Mouse (Mus musculus): Measurements from ENCODE around the gene Slc35e3. TPM values are rescaled to one million over a fixed set of nuclear protein-coding genes. Genes with fewer than 3 reads are reported as not detected.
"Not testable (repeated sequence)": the region's sequence is repeated elsewhere in the genome, so short reads cannot be mapped to it uniquely, and the experiment has no call there.

The Slc35e3 gene
- polyA plus RNA-seq, 1 experiment = 11.8 TPM

GRCm38 (mm10) chr10:117759844-117760630, 13.9 kb upstream of the Slc35e3 start:
- no peak overlapping the region for H3K4me3 ChIP-seq (ENCODE audit: insufficient read depth, low read depth, low read length)
- no peak overlapping the region for H3K27ac ChIP-seq (replicated peaks; ENCODE audit: low read depth, low read length)
- H3K4me1 ChIP-seq (ENCODE audit: control insufficient read depth, insufficient read depth, insufficient read length, low read length) = no peaks in the 10 kb centered on the region

GRCm38 (mm10) chr10:117758749-117759727, 12.9 kb upstream of the Slc35e3 start:
- no peak overlapping the region for H3K27ac ChIP-seq (replicated peaks; ENCODE audit: low read depth, low read length)
- H3K4me1 ChIP-seq (ENCODE audit: control insufficient read depth, insufficient read depth, insufficient read length, low read length) = no peaks in the 10 kb centered on the region
- H3K4me3 ChIP-seq (ENCODE audit: insufficient read depth, low read depth, low read length) = no peak overlapping the region

DNA sequence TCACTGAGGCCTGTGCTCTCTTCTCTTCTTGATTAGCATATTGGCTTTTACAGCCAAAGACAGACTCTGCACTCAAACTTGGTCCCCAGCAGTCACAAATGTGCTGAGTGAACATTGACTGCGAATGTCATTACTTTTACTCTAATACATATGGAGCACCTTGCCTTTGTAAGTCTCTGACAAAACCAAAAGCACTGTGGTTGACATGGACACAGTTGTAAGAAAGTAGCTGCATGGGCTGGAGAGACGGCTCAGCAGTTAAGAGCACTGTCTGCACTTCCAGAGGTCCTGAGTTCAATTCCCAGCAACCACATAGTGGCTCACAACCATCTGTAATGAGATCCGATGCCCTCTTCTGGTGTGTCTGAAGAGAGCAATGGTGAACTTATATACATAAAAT, 12.2 kb upstream of the Slc35e3 start:
- not testable (repeated sequence) for H3K27ac ChIP-seq (replicated peaks; ENCODE audit: low read depth, low read length); H3K4me3 ChIP-seq (ENCODE audit: insufficient read depth, low read depth, low read length); H3K4me1 ChIP-seq (ENCODE audit: control insufficient read depth, insufficient read depth, insufficient read length, low read length)

GRCm38 (mm10) chr10:117757796-117758342, 11.7 kb upstream of the Slc35e3 start:
- Histone ChIP-seq H3K4me1 (ENCODE audit: control insufficient read depth, insufficient read depth, insufficient read length, low read length) (no peaks in the 10 kb centered on the region), H3K4me3 (ENCODE audit: insufficient read depth, low read depth, low read length) (no peak overlapping the region), H3K27ac (replicated peaks; ENCODE audit: low read depth, low read length) (no peak overlapping the region)

DNA sequence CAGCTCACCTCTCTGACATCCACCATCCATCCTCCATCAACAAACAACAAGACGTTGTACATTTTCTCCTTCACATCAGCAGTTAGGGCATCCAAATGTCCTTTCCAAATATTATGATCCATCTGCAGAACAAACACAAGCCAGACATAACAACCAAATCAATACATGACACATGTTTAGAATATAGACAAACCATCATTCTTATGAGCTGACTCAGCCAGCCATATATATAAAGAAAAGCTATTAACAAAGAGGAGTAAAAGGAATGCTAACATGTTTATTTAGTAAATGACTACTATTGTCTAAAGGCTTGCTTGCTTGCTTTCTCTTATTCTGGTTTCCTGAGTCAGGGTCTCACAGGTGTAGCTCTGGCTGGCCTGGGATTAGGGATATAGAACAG, 11.1 kb upstream of the Slc35e3 start:
- H3K4me3 ChIP-seq (ENCODE audit: insufficient read depth, low read depth, low read length) = no peak overlapping the region
- H3K27ac ChIP-seq (replicated peaks; ENCODE audit: low read depth, low read length) = no peak overlapping the region

GRCm38 (mm10) chr10:117756784-117757183, 10.6 kb upstream of the Slc35e3 start:
- H3K27ac ChIP-seq (replicated peaks; ENCODE audit: low read depth, low read length) = no peak overlapping the region
- H3K4me3 ChIP-seq (ENCODE audit: insufficient read depth, low read depth, low read length) = no peak overlapping the region
- no peaks in the 10 kb centered on the region for H3K4me1 ChIP-seq (ENCODE audit: control insufficient read depth, insufficient read depth, insufficient read length, low read length)

More for the DNA sequence above, 11.1 kb upstream of the Slc35e3 start:
- H3K4me1 ChIP-seq (ENCODE audit: control insufficient read depth, insufficient read depth, insufficient read length, low read length) = no peaks in the 10 kb centered on the region

DNA sequence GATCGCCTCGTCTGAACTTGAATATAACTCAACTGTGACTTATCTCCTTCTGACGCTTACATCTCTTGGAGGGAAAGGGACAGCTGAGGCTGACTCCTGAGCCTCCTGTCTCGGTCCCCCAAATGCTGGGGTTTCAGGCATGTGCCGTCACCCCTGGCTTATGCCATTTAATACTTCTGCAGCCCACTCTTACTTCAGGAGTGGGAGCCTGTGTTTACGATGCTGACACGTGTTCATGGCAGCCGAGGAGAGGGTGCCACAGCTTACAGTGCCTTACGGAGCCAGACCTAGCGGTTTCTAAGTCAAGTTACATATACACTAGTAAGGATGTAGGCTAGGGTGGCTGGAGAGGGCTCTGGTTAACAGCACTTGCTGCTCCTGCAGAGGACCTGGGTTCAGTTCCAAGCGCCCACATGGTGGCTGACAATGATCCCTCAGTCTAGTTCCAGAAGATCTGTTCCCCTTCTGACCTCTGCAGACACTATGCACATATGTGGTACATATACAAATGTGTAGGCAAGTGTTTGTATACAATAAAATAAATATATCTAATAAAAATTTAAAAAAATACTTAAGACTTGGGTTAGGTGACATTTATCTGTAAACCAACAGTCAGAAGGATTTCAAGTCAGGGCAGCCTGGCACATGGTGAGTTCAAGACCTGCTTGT, 9.8 kb upstream of the Slc35e3 start:
- 0 out of 2 replicates have a peak overlapping the region, but pooled peaks have one; percentile 42 for H3K27ac ChIP-seq (replicated peaks; ENCODE audit: low read depth, low read length)
- H3K4me1 ChIP-seq (ENCODE audit: control insufficient read depth, insufficient read depth, insufficient read length, low read length) = no peaks in the 10 kb centered on the region
- H3K4me3 ChIP-seq (ENCODE audit: insufficient read depth, low read depth, low read length) = no peak overlapping the region

- H3K4me1 ChIP-seq (ENCODE audit: control insufficient read depth, insufficient read depth, insufficient read length, low read length) = no peaks in the 10 kb centered on the region
- no peak overlapping the region for H3K4me3 ChIP-seq (ENCODE audit: insufficient read depth, low read depth, low read length)
- H3K27ac ChIP-seq (replicated peaks; ENCODE audit: low read depth, low read length) = peak overlapping the region; percentile 62
Observed at GRCm38 (mm10) chr10:117755086-117755798, 9.1 kb upstream of the Slc35e3 start.

DNA sequence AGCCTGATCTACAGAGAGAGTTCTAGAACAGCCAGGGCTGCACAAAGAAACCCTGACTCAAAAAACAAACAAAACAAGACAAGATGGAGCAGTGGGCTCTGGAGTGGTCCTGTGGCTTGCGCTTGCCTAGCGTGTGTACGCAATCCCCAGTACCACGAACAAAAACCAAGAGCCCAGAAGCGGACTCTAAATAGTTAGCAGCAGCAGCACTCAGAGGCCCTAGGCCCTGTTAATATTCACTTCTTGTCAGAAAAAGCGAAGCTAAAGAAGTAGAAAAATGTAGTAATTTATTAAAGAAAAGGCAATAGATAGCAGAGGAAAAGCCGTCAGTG, 8.4 kb upstream of the Slc35e3 start:
- no peaks in the 10 kb centered on the region for H3K4me1 ChIP-seq (ENCODE audit: control insufficient read depth, insufficient read depth, insufficient read length, low read length)
- H3K27ac ChIP-seq (replicated peaks; ENCODE audit: low read depth, low read length) = no peak overlapping the region
- H3K4me3 ChIP-seq (ENCODE audit: insufficient read depth, low read depth, low read length) = no peak overlapping the region

- Histone ChIP-seq H3K4me1 (ENCODE audit: control insufficient read depth, insufficient read depth, insufficient read length, low read length) (no peaks in the 10 kb centered on the region), H3K4me3 (ENCODE audit: insufficient read depth, low read depth, low read length) (no peak overlapping the region), H3K27ac (replicated peaks; ENCODE audit: low read depth, low read length) (no peak overlapping the region)
Observed at GRCm38 (mm10) chr10:117753711-117754608, 7.8 kb upstream of the Slc35e3 start.

DNA sequence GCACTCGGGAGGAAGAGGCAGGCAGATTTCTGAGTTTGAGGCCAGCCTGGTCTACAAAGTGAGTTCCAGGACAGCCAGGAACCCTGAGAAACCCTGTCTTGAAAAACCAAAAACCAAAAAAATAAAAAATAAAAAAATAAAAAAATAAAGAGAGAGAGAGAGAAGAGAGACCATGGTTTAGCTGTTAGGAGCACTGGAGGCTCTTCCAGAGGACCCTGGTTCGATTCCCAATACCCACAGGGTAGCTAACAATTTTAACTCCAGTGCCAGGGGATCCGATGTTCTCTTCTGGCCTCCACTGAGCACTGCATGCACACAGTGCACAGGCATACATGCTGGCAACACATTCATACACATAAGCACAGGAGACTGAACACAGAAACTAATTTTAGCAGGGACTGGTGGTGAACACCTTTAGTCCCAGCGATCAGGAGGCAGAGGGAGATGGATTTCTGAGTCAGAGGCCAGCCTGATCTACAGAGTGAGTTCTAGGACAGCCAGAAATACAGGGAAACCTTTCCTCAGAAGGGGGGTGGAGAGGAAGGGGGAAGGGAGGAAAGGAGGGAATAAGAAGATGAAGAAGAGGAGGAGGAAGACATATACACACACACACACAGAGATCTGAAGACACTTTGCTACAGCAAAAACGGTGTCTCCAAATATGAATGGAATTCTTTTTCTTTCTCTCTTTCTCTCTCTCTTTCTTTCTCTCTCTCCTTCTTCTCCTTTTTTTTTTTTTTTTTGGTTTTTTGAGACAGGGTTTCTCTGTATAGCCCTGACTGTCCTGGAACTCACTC, 6.9 kb upstream of the Slc35e3 start:
- Histone ChIP-seq H3K27ac (replicated peaks; ENCODE audit: low read depth, low read length) (no peak overlapping the region), H3K4me3 (ENCODE audit: insufficient read depth, low read depth, low read length) (no peak overlapping the region), H3K4me1 (ENCODE audit: control insufficient read depth, insufficient read depth, insufficient read length, low read length) (no peaks in the 10 kb centered on the region)

- H3K27ac ChIP-seq (replicated peaks; ENCODE audit: low read depth, low read length) = no peak overlapping the region
- no peaks in the 10 kb centered on the region for H3K4me1 ChIP-seq (ENCODE audit: control insufficient read depth, insufficient read depth, insufficient read length, low read length)
- H3K4me3 ChIP-seq (ENCODE audit: insufficient read depth, low read depth, low read length) = no peak overlapping the region
Observed at GRCm38 (mm10) chr10:117752304-117752821, 6.2 kb upstream of the Slc35e3 start.

- Histone ChIP-seq H3K4me1 (ENCODE audit: control insufficient read depth, insufficient read depth, insufficient read length, low read length) (no peaks in the 10 kb centered on the region), H3K4me3 (ENCODE audit: insufficient read depth, low read depth, low read length) (no peak overlapping the region), H3K27ac (replicated peaks; ENCODE audit: low read depth, low read length) (no peak overlapping the region)
Observed at GRCm38 (mm10) chr10:117751744-117752143, 5.6 kb upstream of the Slc35e3 start.
